Mouse (Mus musculus) embryonic facial prominence, embryonic 14.5 days (tissue): Measurements from ENCODE around the gene Tmem232. TPM values are rescaled to one million over a fixed set of nuclear protein-coding genes. Genes with fewer than 3 reads are reported as not detected.
"Not testable (repeated sequence)": the region's sequence is repeated elsewhere in the genome, so short reads cannot be mapped to it uniquely, and the experiment has no call there.

Source experiments
- ATAC-seq: fragments of 200-750 bp; cut with Nextera tagmentation; 2 replicates; pipeline ENCODE4 v1.8.0; 2017; ENCODE audit warnings: low read depth, moderate number of reproducible peaks, moderate TSS enrichment
- DNase-seq: peaks from one replicate; pipeline ENCODE4 v3.0.0-alpha.2; 2015; ENCODE audit warnings: low spot score
- H3K27ac ChIP-seq: fragments of 300-500 bp; sonication (generic); replicated peaks from 2 replicates; pipeline ENCODE4 v1.5.1; 2014; ENCODE audit warnings: low read depth, mild to moderate bottlenecking, low read length, moderate library complexity
- H3K27me3 ChIP-seq: fragments of 300-500 bp; sonication (generic); replicated peaks from 2 replicates; pipeline ENCODE4 v1.6.1; 2014; ENCODE audit warnings: low read length; ENCODE audit not compliant: control insufficient read depth, insufficient read depth
- H3K36me3 ChIP-seq: fragments of 300-500 bp; sonication (generic); 2 replicates; pipeline ENCODE4 v1.6.1; 2014; ENCODE audit warnings: low read length, mixed read lengths; ENCODE audit not compliant: control insufficient read depth, insufficient read depth
- H3K4me1 ChIP-seq: fragments of 300-500 bp; sonication (generic); 2 replicates; pipeline ENCODE4 v1.6.1; 2014; ENCODE audit warnings: antibody characterized with exemption, low read length; ENCODE audit not compliant: control insufficient read depth, insufficient read depth
- H3K4me2 ChIP-seq: fragments of 300-500 bp; sonication (generic); 2 replicates; pipeline ENCODE4 v1.6.1; 2014; ENCODE audit warnings: low read depth, mild to moderate bottlenecking, low read length, moderate library complexity, mixed read lengths
- H3K4me3 ChIP-seq: fragments of 300-500 bp; sonication (generic); 2 replicates; pipeline ENCODE4 v1.5.1; 2014; ENCODE audit warnings: low read depth, mild to moderate bottlenecking, low read length
- H3K9ac ChIP-seq: fragments of 300-500 bp; sonication (generic); 2 replicates; pipeline ENCODE4 v1.6.1; 2014; ENCODE audit warnings: low read depth, mild to moderate bottlenecking, low read length, moderate library complexity, mixed read lengths
- H3K9me3 ChIP-seq: fragments of 300-500 bp; sonication (generic); 2 replicates; pipeline ENCODE4 v1.6.1; 2016; ENCODE audit warnings: low read length; ENCODE audit not compliant: control insufficient read depth
- WGBS: fragments of 180-500 bp; shearing (Covaris S2); extraction: QIAGEN DNeasy Blood & Tissue Kit; methylation state at CpG from one replicate; pipeline ENCODE4 v1.1.7; 2014; 5-methylcytosine and 5-hydroxymethylcytosine counted together
- polyA plus RNA-seq: library from polyadenylated mRNA; unstranded; fragments of >200 nt; fragmentation: Nextera tagmentation; extraction: Ambion mirVana; gene quantifications from 2 replicates; pipeline ENCODE4 v1.2.1, GENCODE M21; 2014

The Tmem232 gene
- polyA plus RNA-seq, 1 experiment from 2014 or later = 1.0 TPM

DNA sequence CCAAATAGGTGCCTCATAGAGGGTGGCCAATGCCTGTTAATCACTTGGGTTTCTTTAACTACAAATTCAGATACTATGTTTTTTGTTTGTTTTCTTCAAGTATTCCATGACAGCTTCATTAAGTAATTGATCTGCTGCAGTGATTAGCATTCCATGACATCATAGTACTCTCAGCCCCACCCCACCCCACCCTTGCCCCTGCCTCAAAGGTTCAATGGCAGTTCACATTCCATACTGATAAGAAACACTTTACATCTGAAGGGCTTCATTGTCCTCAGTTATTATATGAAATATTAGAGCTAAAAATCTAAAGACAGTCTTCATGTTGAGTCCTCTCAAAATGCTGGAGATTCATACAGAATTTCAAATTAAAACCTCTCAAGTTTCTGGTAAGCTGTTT lies 89.8 kb downstream of the Tmem232 start:
- Histone ChIP-seq H3K4me3 (no peak overlapping the region), H3K4me2 (no peak overlapping the region), H3K36me3 (no peaks in the 10 kb centered on the region), H3K27ac (no peak overlapping the region), H3K9ac (no peak overlapping the region), H3K9me3 (no peaks in the 10 kb centered on the region), H3K4me1 (no peaks in the 10 kb centered on the region), H3K27me3 (no peaks in the 10 kb centered on the region)
- ATAC-seq = no peak
- DNase-seq = no peak

GRCm38 (mm10) chr17:65437906-65438305 lies 102.7 kb downstream of the Tmem232 start:
- H3K9ac ChIP-seq, H3K4me3 ChIP-seq, H3K4me2 ChIP-seq, H3K27me3 ChIP-seq, H3K36me3 ChIP-seq, ATAC-seq, H3K4me1 ChIP-seq, H3K27ac ChIP-seq, H3K9me3 ChIP-seq, DNase-seq: not testable (repeated sequence)
- 91% methylated on average over 12 of the region's 12 CpGs for WGBS

GRCm38 (mm10) chr17:65419124-65419523 lies 121.5 kb downstream of the Tmem232 start:
- Histone ChIP-seq H3K27me3 (no peaks in the 10 kb centered on the region), H3K4me3 (no peak overlapping the region), H3K4me2 (no peak overlapping the region), H3K27ac (no peak overlapping the region), H3K4me1 (no peaks in the 10 kb centered on the region), H3K9ac (no peak overlapping the region), H3K36me3 (no peaks in the 10 kb centered on the region), H3K9me3 (no peaks in the 10 kb centered on the region)
- DNase-seq = no peak
- no peak for ATAC-seq

- H3K27ac ChIP-seq = no peak overlapping the region
- no peaks in the 10 kb centered on the region for H3K9me3 ChIP-seq
- H3K27me3 ChIP-seq = no peaks in the 10 kb centered on the region
- H3K4me2 ChIP-seq = no peak overlapping the region
- 53% methylated on average over 9 of the region's 9 CpGs for WGBS
- ATAC-seq = no peak
- no peak overlapping the region for H3K4me3 ChIP-seq
- H3K4me1 ChIP-seq = no peaks in the 10 kb centered on the region
- H3K9ac ChIP-seq = no peak overlapping the region
- no peaks in the 10 kb centered on the region for H3K36me3 ChIP-seq
- no peak for DNase-seq
Observed at GRCm38 (mm10) chr17:65405309-65405708, 135.3 kb downstream of the Tmem232 start.

DNA sequence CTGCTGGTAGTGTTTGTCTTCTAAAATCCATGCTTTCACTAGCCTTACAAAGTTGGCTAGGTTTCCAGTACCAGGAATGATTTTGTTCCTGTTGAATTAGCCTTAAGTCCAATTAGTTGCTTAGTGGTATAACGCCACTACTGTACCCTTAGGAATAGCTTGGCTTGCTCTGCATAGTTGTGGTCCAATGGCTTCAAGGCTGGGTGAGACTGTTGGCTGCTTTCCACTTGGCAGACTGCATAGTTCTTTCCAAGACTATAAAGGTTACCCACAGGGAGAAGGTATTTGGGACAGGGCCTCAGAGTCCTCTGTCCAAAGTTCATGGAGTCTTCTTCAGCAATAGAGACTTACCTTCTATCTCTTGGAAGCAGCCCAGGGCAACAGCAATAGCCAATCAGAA lies 139.7 kb downstream of the Tmem232 start:
- no peaks in the 10 kb centered on the region for H3K4me1 ChIP-seq
- H3K4me3 ChIP-seq = no peak overlapping the region
- peak; percentile 11 for DNase-seq
- no peak overlapping the region for H3K27ac ChIP-seq
- no peaks in the 10 kb centered on the region for H3K27me3 ChIP-seq
- WGBS = 59% methylated on average over 1 of the region's 1 CpGs
- ATAC-seq = no peak
- no peaks in the 10 kb centered on the region for H3K36me3 ChIP-seq
- no peaks in the 10 kb centered on the region for H3K9me3 ChIP-seq
- H3K4me2 ChIP-seq = no peak overlapping the region
- H3K9ac ChIP-seq = no peak overlapping the region

- Histone ChIP-seq H3K27ac (no peak overlapping the region), H3K27me3 (no peaks in the 10 kb centered on the region), H3K9ac (no peak overlapping the region), H3K4me1 (no peaks in the 10 kb centered on the region), H3K36me3 (no peaks in the 10 kb centered on the region), H3K9me3 (no peaks in the 10 kb centered on the region), H3K4me2 (no peak overlapping the region), H3K4me3 (no peak overlapping the region)
- ATAC-seq = no peak
- WGBS = 75% methylated on average over 9 of the region's 9 CpGs
- DNase-seq = no peak
Observed at GRCm38 (mm10) chr17:65384411-65384962, 156.1 kb downstream of the Tmem232 start.

DNA sequence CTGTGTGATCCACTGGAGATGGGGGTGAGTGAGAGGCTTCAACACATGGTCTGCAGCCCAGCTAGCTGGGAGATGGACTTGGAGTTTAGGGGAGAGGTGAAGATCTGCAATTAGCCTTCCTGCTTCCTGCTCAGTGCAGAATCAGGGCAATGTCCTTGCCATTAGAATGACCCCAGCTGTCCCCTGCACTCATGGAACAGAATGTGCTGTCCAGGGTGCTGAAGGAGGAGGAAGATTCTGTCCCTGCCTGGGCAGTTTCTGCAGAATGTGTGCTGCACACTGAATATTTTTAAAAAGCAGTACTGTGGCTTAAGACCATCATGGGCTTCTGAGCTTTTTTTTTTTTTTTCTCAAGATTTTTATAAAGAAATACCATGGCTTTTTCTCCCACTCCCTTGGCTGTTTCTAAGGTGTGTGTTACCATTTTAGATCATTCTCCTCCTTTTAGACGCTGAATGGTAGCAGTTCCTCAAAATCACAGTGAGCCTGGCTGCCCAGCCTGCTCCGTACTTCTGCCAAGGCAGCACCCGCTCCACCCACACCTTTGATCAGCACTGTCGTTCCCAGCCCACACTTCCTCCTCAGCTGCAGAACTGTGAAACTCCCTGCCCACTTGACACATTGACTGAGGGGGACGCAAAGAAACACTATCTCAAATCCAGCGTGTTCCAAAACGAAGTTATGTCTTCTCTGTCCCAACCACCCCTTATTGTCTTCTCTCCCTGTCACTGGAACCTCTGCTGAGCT lies 170.4 kb downstream of the Tmem232 start:
- peak; percentile 79 for DNase-seq
- no peak overlapping the region for H3K4me2 ChIP-seq
- H3K4me3 ChIP-seq = no peak overlapping the region
- no peaks in the 10 kb centered on the region for H3K36me3 ChIP-seq
- H3K9me3 ChIP-seq = no peaks in the 10 kb centered on the region
- no peaks in the 10 kb centered on the region for H3K4me1 ChIP-seq
- no peaks in the 10 kb centered on the region for H3K27me3 ChIP-seq
- no peak overlapping the region for H3K27ac ChIP-seq
- ATAC-seq = no peak
- 38% methylated on average over 7 of the region's 7 CpGs for WGBS
- H3K9ac ChIP-seq = no peak overlapping the region

GRCm38 (mm10) chr17:65365535-65366254 lies 174.9 kb downstream of the Tmem232 start:
- H3K27me3 ChIP-seq = no peaks in the 10 kb centered on the region
- 51% methylated on average over 3 of the region's 3 CpGs for WGBS
- ATAC-seq = no peak

More at GRCm38 (mm10) chr17:65365535-65366254, 174.9 kb downstream of the Tmem232 start:
- peaks cover 4% of the 10 kb centered on the region; the same call in 1 of the 2 replicates for H3K9me3 ChIP-seq
- peak; percentile 10 for DNase-seq
- H3K27ac ChIP-seq = no peak overlapping the region
- no peak overlapping the region for H3K9ac ChIP-seq
- H3K4me3 ChIP-seq = no peak overlapping the region
- H3K36me3 ChIP-seq = no peaks in the 10 kb centered on the region
- H3K4me1 ChIP-seq = no peaks in the 10 kb centered on the region
- H3K4me2 ChIP-seq = no peak overlapping the region
